Mouse (Mus musculus) right cerebral cortex, postnatal 25 days (tissue): ENCODE measurements at regions not wholly inside any gene's neighbourhood (a gene's known extent, or its start where the extent isn't known, plus 50 kb on each side); places are given as distances from the start of the nearest gene placed in this dataset.

Source experiments
- DNase-seq: peaks from one replicate; pipeline ENCODE4 v3.0.0; 2022

DNA sequence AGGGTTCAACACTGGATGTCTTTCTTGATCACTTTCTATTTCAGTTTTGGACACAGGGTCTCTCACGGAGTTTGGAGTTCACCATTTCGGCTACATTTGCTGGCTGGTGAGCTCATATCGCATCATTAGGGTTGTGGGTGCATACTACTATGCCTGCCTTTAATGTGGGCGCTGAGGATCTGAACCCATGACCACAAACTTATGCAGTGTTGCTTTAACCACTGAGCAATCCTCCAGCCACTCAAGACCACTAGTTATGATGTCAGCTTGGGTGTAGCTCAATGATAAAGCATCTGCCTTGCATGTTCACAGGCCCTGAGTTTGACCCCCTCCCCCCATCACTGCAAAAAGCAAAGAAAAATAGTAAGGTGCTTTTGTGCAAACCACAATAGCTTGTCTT is 178.8 kb upstream of the Ado start:
- DNase-seq, result no peak

DNA sequence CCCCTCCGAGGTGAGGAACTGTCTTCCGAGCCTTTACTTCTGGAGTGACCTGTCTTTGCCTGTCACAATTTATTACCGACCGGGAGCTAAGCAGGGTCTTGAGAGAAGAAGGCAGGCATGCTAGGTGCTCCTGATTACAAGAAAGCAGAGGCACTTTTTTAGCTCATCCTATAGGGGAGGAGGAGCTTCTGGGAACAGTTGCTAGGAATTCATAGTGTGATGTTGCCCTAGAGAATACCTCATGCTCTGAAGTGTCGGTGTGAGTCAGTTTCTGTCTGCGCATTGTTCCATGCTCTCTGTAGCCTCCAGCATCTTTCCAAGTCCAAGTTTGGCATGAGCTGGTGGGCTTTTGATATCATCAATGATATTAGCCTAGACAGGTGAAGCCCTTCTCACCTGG is 178.0 kb upstream of the Ado start:
- DNase-seq, result no peak

DNA sequence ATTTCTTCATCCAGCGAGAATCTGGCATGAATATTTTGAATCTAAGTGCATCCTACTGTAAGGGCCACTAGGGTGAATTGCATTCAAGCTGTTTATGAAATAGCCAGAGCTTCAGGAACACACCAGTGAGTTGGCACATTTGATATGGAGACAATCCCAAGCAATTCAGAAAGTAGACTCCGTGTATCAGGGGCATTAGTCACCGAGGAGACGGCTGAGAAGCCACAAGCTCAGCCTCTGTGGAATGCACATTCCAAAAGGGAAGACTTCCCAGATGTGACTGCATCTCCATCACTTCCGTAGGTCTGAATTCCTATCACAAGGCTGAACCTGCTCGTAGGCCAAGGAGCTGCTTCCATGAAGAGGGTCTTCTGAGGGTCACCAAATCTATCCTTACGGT is 177.6 kb upstream of the Ado start:
- no peak for DNase-seq

DNA sequence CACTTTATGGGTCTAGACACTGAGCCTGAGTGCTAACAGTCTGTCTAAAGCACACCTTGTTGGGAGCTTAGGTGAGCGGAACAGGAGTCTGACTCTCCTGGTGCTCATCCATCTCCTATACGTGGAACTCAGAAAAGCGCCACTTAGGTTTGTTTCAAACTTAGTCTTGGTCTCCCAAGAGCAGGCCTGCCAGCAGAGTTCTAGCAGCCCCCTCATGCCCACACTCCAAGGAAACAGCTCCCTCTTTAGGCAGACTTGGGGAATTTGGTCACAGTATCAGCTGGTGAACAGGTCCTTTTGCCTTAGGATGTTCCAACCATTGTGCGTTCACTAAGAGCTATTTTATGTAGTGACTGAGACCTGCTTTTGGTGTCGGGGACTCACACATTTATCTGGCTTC is 173.0 kb upstream of the Ado start:
- no peak for DNase-seq

DNA sequence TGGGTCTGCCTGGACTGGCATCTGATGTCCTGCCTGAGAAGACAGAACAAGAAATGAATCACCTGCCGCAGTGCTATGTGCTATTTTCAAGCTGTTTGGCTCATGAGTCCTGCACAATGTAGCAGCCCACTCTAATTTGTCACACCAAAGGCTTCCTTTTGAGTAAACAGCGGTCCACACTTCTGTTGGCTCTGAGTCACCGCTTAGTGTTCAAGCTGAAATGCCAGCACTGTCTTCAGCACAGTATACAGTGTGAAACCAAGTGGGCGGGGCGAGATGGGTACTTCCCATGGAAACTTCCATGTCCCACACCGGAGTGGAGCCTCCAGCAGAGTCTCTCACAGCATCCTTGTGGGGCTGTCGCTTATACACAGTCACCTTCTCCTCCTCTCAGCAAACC is 168.8 kb upstream of the Ado start:
- DNase-seq, result peak; percentile 78

DNA sequence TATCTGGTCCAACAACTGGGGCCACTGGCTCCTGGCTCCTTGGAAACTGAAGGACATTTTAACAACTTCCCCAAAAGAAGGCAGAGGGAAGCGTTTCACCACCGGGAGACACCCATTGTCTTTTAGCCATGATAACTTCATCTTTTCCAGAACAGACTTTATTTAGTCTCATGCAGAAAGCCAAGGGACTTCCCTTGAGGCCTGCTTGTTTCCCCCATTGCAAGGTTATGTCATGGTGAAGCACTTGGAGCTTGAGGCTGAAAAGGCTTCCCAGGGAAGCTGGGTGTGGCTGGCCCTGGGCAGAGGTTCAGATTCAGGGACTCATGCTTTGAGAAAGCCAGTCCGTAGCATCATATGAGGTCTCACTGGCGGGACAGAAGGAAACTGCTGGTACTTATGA is 166.3 kb upstream of the Ado start:
- DNase-seq, result no peak

DNA sequence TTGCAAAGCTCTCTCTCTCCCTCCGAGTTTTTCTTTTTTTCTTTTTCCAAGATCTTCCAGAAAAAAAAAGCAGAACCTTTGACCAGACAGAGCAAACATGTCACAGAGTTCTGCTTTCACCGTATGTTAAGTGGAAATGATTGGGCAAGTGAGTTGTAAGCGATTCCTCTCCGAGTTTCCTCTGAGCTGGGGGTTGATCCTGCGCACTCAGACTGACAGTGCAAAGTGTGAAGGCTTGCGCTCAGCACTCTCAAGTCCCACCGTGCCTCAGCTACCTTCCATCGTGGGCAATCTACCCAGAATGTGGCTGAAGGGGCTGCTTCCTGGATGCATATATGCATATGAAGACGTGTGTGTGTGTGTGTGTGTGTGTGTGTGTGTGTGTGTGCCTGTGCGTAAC is 164.3 kb upstream of the Ado start:
- no peak for DNase-seq

DNA sequence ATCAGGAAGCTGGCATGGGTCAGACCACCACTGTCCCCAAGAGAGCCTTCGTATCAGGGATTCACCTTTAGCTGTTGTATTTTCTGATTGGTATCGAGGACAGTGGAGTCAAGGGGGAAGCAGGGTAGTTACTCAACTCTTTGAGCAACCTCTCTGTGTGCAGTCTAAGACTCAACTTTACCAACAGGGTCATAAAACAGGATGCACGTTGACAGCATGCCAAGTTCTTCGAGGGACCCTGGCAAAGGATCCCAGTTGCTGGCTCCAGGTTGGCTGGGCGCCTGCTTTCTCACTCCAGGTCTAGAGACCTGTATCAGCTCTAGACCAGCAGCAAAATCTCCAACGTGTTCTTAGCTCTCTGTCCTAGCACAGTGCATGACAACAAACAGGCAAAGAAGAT is 163.9 kb upstream of the Ado start:
- no peak for DNase-seq

DNA sequence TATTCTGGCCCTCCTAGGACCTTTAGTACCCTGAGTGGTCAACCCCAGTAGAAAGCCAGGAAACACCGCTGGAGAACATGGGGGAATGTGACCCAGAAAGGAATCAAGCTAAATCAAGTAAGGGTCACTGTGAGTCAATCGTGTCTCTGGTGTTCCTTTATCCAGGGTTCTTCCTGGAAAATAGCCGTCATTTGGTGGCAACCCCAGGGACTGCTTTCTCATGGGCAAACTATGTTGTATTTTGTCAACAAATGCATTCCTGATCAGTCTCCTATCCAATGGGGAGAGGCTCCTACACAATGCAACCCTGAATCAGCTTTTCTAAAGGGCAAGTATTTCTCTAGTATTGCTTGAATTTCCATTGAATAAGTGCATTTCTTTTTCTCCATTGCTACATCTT is 163.2 kb upstream of the Ado start:
- no peak for DNase-seq

DNA sequence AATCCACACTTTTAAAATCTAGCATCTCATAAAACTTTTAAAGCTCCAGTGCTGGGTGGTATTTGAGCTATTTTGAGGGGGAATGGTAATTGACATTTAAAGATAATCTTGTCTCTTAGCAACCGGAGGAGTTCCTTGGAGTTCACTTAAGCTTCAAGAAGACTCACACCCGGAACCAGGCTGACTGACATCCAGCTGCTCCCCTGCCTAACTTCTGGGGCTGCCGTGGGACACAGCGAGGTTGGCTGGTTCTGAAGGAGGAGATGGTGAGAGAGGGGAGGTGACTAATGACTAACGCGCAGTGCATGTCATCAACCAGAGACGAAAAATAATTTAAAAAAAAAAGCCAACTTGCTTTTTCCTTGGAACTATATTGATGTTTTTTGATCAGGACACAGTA is 157.7 kb upstream of the Ado start:
- DNase-seq, result no peak

DNA sequence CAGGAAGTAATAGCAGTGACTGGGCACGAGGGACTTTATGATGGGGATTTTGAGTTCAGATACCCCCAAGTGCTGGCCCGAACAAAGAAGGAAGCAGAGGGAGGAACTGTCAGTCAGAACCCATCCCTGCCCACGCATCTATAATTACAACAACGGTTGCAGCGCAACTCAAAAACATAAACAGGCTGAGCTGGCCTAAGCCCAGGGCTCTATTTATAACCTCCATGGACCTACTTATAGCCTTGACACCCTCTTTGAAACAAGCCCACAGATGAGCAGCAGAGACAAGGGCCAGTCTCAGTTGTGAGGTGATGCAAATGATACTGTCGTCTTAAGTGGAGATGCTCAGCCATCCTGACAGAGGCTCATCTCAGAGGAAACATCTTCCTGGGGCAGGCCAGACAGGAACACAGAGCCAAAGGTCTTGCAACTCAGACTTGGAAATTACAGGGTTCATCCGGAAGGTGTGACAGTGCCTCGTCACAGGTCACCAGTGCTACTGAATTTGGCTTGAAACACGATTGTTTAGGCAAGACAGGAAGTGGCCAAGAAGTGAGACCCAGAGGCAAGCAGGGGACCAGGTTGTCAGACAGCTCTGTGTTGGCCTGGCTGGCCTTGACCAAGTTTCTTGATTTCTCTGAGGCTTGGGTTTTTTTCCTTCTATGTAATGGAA is 154.2 kb upstream of the Ado start:
- no peak for DNase-seq

DNA sequence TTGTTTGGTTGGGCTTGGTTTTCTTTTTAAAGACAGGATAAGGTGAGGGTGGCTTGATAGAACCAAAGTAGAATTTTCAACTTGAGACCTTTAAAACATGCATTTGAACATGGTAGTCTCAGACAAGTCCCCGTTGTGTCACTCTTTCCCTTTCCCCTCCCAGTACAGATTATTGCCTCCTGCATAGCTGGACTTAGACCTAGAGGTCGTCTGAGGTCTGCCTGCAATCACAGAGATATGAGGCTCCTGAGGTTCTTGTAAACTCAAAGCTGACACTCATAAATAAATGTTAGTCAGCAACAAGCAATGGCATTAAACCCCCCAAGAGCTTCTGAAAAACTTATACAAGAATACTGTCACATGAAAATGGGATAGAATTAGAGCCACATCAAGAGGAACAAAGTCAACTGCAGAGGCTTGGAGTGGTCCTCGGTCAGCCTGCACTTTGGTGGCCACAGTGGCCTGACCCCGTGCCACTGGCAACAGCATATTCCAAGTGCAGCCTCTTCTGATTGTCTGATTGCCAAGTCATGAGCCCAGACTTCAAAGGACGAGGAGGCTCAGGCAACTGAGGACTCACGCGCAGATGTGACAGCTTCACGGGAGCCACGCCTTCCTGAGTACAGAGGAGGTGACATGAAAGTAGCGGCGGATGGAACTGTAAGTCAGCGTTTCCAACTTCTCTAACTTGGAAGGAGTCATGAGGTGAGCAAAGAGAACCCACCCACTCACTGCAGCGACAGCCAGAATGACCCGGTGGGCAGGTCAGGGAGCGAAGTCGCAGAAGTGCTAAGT is 148.8 kb upstream of the Ado start:
- DNase-seq, result no peak

DNA sequence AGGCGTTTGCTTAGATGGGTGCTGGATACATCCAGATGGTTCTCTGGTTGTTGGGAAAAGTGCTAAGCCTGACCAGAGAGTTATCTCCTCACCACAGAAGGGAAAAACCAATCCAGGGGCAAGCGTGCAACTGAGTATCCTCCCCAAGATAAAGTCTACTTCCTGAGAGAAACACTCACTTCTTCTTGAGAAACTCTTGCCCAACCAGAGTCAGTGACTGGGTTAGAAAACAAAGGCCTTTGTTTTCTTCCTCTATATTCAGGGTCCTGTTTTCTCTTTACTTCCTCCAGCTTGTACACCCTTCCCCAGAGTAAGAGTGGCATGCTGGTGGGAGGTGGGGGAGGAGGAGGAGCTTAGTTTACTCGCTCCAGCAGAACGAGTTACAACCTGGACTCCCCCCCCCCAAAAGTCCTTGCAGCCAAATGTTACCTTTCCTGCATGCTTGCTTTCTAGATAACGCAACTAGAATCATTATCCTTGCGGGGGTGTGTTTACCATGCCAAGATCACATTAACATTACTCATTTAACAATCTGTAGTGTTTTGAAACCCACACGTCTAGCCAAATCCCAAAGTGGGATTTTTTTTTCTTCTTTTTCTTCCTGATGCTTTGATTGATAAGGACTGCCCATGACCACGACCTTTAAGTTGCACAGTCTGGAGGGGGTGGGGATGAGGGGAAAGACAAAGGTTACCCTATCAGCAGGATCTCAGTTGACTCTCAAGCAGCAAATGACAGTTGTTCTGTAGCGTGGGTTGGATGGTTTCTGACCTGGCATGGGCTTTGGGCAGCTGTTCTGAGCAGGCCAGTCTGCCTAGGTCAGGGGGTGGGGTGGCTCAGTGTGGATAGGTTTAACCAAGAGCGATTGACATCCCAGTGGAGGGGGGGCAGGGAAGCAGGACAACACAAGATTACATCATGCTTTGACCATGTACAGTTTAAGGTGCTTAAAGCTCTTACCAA is 147.4 kb upstream of the Ado start:
- DNase-seq, result no peak

DNA sequence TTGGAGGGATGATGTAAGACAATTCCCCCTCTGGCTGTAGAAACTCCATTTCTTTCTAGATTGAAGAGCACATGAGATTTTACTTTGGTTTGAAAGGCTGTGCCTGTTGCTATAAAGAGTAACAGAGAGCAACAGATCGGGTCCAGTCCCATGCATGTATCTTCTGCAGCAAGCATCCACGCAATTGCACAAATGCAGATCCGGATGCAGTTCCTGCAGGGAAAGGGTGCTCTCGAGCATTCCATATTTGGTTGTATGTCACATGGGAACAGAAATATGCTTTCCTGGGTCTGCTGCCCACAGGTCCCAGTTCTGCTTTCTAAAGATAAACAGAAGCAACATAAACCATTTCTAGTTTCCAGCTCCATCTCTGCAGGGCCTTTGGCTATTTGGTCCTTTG is 146.0 kb upstream of the Ado start:
- no peak for DNase-seq

DNA sequence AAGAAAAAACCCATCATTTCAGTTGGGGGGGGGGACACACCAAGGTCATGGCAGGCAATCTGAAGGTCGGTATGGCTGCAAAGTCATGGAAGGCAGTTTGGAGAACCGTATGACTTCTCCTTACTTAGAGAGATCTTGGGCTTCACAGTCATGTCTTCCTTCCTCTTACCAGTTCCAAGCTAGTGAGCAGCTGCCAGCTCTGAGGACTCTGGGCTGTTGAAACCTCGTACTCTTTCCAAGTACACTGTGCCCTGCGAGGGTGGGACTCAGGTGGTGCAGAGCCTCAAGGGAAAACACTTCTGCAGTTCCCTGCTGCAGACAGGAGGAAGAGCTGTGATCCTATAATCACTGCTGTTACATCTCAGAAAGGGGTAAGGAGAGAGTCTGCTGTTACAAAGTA is 144.8 kb upstream of the Ado start:
- no peak for DNase-seq

DNA sequence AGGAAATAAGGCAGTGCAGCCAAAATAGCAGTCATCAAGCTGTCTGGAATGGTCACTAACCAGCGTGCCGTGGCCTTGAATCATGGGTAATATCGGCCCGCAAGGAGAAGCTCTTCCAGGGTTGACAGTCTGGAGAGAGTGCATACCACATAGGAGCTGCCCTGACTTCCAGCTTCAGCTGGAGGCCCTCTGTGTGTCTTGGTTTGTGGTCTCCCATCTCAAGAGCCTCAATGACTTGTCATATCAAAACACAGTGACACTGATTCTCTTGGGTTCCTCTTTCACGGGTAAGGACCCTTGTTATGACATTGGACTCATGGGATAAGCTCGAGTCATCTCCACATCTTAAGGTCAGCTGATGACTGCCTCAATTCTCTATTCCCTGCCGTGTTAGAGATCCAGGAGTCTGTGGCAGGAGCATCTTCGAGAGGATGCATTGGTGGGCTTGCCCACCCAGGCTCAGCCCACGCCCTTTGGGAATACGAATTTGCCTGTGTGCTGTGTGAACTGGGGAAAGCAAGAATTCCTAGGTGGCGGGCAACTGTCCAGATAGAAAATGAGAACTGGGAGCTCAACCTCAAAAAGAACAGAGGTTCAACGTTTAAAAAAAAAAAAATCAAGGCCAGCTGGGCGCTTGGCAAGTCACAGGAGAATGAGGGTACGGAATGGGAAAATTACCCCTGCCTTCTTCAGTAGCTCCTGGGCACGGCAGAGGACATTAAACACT is 141.4 kb upstream of the Ado start:
- no peak for DNase-seq

DNA sequence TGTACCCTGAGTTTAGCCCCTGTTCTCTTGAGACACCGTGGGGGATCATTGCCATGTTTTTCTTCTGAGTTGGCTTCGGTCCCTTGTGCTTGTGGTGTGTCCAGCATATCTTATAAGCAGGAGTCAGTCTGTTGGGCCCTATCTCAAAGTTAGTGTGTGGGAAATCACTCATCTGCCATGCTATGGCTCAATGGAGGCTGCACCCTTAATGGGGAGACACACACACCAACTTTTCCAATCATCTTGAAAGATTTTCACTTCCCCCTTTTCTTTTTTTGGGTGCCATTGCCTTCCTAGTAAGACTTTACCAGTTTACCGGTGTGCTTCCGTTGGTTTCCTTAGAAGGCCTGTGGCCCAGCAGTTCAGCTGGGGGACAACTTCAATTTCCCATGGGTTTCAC is 130.6 kb upstream of the Ado start:
- DNase-seq, result no peak

DNA sequence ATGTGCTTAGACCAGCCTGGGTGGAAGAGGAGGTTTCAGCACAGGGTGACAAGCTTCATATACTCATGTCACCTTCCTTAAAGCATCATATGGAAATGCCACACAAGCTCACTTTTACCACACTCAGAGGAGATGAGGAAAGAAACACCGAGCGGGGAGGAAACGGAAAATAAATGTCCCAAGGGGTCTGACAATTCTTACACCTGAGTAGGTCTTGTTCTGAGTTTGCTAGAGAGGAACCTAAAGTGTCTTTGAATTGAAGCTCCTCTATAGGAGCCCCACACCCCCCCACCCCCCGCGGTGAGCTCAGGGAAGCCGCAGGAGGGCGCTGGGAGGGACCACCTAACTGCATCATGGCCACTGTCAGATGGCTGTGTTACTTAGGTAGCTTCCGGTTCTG is 124.7 kb upstream of the Ado start:
- DNase-seq, result no peak

DNA sequence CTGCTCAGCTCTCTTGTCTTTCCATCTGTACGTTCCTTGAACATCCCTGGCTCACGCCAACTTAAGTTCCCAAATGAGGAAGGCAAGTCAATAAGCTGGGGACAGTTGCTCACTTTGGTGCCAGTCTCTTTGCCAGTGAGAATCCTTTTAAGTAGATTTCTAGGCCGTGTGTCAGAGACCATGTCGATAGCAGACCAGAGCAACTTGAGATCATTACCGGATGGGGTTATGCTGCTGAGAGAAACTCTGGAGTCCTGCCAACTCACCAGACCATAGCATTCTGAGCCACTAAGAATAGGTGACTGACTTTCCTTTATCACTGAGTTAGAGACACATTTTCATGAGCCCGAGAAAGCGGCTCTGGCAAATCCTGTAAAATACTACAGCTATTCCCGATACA is 123.5 kb upstream of the Ado start:
- no peak for DNase-seq

DNA sequence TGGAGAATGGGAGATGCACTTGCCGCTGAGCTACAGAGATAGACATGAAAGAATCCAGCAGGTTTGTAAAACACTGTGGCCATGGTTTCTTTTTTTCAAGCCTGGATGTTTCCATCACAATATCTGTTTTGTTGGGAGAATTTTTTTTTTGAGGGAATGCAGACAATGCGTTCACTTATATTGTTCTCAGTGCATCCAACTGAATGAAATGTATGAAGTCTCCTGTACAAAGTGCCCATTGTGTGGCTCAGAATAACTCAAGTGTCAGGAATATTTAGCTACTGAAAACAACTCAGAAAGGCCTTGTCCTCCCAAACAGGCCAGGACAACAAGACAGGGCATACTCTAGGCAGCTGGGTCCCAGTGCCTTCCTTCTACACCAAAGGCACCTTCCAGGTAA is 120.3 kb upstream of the Ado start:
- DNase-seq, result no peak

DNA sequence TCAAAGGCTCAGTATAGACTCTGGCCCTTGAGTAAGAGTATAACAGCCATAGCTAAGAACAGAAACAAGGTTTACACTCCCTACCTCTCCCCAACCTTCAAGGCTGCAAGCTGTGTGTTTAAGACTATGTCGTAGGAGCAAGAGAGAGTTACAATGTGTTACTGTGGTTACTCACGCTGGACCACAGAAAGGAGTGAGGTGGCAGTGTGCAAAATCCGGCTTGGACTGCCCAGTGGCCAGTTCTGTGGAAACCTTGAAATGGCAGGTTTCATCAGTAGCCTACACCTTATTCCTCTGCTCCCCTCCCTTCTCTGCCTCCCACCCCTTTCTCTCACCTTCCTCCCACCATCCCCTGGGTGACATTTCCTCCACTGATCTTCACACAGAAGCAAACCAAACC is 114.3 kb upstream of the Ado start:
- DNase-seq, result no peak

DNA sequence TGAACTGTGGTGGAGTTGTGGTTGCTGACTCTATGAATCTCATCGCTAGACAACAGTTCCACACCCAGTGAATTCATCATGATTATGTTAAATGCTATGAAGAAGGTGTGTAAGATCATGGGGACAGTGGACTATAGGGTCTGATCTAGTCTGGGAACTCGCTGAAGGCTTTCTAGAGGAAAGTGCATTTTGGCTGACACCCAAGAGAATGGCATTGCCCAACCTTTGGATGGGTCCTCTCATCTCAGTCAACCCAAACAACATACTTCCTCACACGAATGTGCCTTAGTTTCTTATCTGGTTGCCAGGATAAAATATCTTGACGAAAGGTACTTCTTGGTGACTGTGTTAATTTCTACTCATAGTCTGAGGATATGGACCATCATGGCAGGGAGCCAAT is 112.9 kb upstream of the Ado start:
- DNase-seq, result no peak

DNA sequence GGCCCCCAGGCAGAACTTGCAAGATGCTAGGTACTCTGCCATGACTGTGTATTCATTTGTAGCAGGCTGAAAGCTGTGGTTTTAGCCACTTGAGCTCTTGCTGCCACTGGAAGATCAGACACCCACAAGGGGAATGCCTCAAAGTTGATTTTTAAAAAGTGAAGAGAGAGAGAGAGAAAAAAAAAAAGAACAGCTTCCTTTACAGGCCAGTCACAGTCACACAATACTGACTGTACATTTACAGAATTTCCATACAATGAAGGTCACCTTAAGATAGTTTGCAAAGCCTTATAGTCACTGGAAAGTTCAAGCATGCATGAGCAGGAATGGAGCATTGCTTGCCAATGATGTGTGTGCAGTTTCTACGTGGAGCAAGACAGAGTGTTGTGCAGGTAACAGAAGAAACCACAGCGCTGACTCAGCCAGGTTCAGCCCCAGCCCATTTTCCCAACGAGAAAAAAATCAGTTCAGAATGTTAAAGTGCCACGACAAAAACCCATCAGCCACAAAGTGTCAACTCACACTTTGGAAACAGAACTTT is 109.3 kb upstream of the Ado start:
- DNase-seq, result no peak
